In genomic region chr4:82619539-82619941, GRCm38 (mm10) we compare ENCODE assay signal across 8 mouse cellular contexts.
DNase-seq lines count a peak whose midpoint lies in the region; ATAC-seq and TF ChIP-seq lines count a peak whose summit lies in the region.

No protein-coding gene starts in this region.

- peak overlapping the region; percentile 65 for H3K27ac ChIP-seq in forebrain, embryonic 13.5 days
- no peak overlapping the region for H3K27ac ChIP-seq in forebrain, embryonic 12.5 days
- no peak overlapping the region for H3K27ac ChIP-seq in embryonic facial prominence, embryonic 11.5 days (replicated peaks; ENCODE audit: low read depth, low read length)
- H3K27ac ChIP-seq in layer of hippocampus, adult 2 months, result no peak overlapping the region

- H3K27me3 ChIP-seq in forebrain, embryonic 13.5 days, result no peaks in the 10 kb centered on the region
- H3K27me3 ChIP-seq in forebrain, embryonic 12.5 days, result no peaks in the 10 kb centered on the region
- no peaks in the 10 kb centered on the region for H3K27me3 ChIP-seq in embryonic facial prominence, embryonic 11.5 days (ENCODE audit: control insufficient read depth, insufficient read depth, low read length)

- no peaks in the 10 kb centered on the region for H3K9me3 ChIP-seq in forebrain, embryonic 13.5 days (replicated peaks)
- no peaks in the 10 kb centered on the region for H3K9me3 ChIP-seq in forebrain, embryonic 12.5 days
- H3K9me3 ChIP-seq in embryonic facial prominence, embryonic 11.5 days (replicated peaks; ENCODE audit: control insufficient read depth, low read length), result no peaks in the 10 kb centered on the region

- H3K4me3 ChIP-seq in forebrain, embryonic 13.5 days, result no peak overlapping the region
- no peak overlapping the region for H3K4me3 ChIP-seq in forebrain, embryonic 12.5 days (replicated peaks)
- no peak overlapping the region for H3K4me3 ChIP-seq in embryonic facial prominence, embryonic 11.5 days (ENCODE audit: low read depth, low read length)
- H3K4me3 ChIP-seq in layer of hippocampus, adult 2 months, result no peak overlapping the region; the same call in 1 of the 2 replicates

- TF ChIP-seq CTCF in layer of hippocampus, adult 2 months (conservative IDR thresholded peaks at IDR 0.05), result peak; percentile 74

- DNase-seq in R1 (ENCODE audit: low read depth, low spot score), result peak; percentile 76
- peak; percentile 61 for DNase-seq in embryonic facial prominence, embryonic 11.5 days (ENCODE audit: low spot score)
- DNase-seq in layer of hippocampus, adult 2 months (ENCODE audit: low spot score in 2 of 2), result peak; percentile 65 to 78
- DNase-seq in lung, postnatal 10 days, result peak; percentile 42
- no peak for DNase-seq in gastrocnemius, postnatal 4 days (ENCODE audit: low spot score in 2 of 2)
- DNase-seq in ovary, postnatal 14 days (ENCODE audit: low spot score), result no peak

- peak; percentile 59 for ATAC-seq in forebrain, embryonic 13.5 days
- ATAC-seq in forebrain, embryonic 12.5 days (ENCODE audit: low FRiP score), result no peak
- ATAC-seq in embryonic facial prominence, embryonic 11.5 days (replicated peaks; ENCODE audit: insufficient number of reproducible peaks, low FRiP score, low TSS enrichment, low read depth), result no peak

- H3K4me1 ChIP-seq in forebrain, embryonic 13.5 days, result peaks cover 64% of the 10 kb centered on the region
- peaks cover 46% of the 10 kb centered on the region for H3K4me1 ChIP-seq in forebrain, embryonic 12.5 days
- H3K4me1 ChIP-seq in embryonic facial prominence, embryonic 11.5 days (ENCODE audit: control insufficient read depth, insufficient read depth, low read length), result no peaks in the 10 kb centered on the region

- no peaks in the 10 kb centered on the region for H3K36me3 ChIP-seq in forebrain, embryonic 13.5 days (ENCODE audit: poor library complexity, severe bottlenecking)
- no peaks in the 10 kb centered on the region for H3K36me3 ChIP-seq in forebrain, embryonic 12.5 days (replicated peaks)
- no peaks in the 10 kb centered on the region for H3K36me3 ChIP-seq in embryonic facial prominence, embryonic 11.5 days (replicated peaks; ENCODE audit: control insufficient read depth, insufficient read depth, low read depth, low read length)

- no peak overlapping the region for H3K4me2 ChIP-seq in forebrain, embryonic 13.5 days
- H3K4me2 ChIP-seq in forebrain, embryonic 12.5 days, result no peak overlapping the region
- H3K4me2 ChIP-seq in embryonic facial prominence, embryonic 11.5 days (ENCODE audit: low read depth, low read length), result no peak overlapping the region

- H3K9ac ChIP-seq in forebrain, embryonic 13.5 days, result no peak overlapping the region
- H3K9ac ChIP-seq in forebrain, embryonic 12.5 days, result no peak overlapping the region
- H3K9ac ChIP-seq in embryonic facial prominence, embryonic 11.5 days (replicated peaks; ENCODE audit: low read length), result no peak overlapping the region

- WGBS in forebrain, embryonic 13.5 days, result 59% methylated on average over 12 of the region's 12 CpGs
- WGBS in forebrain, embryonic 12.5 days, result 67% methylated on average over 12 of the region's 12 CpGs
- 68% methylated on average over 12 of the region's 12 CpGs for WGBS in embryonic facial prominence, embryonic 11.5 days

Comparison
In these comparisons a context has a peak if more than half of its experiments do, and no peak if none do; other contexts are left out.
1. DNase-seq: peak in R1 (single experiment), embryonic facial prominence, embryonic 11.5 days (single experiment), layer of hippocampus, adult 2 months (2 of 2) and lung, postnatal 10 days (single experiment); none in gastrocnemius, postnatal 4 days (0 of 2) and ovary, postnatal 14 days (single experiment).